Mouse (Mus musculus) stomach, embryonic 15.5 days (tissue): Measurements from ENCODE around the gene Naa25. TPM values are rescaled to one million over a fixed set of nuclear protein-coding genes. Genes with fewer than 3 reads are reported as not detected.
A peak's percentile ranks its signal among the peaks of the same experiment; 100 is the strongest.

Source experiments
- ATAC-seq: fragments of 200-750 bp; cut with Nextera tagmentation; 2 replicates; pipeline ENCODE4 v1.8.0; 2017; ENCODE audit warnings: low read depth, moderate number of reproducible peaks, moderate TSS enrichment; ENCODE audit not compliant: insufficient read depth, low FRiP score
- H3K27ac ChIP-seq: fragments of 300-500 bp; sonication (generic); 2 replicates; pipeline ENCODE4 v1.5.1; 2015; ENCODE audit warnings: mild to moderate bottlenecking, inconsistent platforms
- H3K27me3 ChIP-seq: fragments of 300-500 bp; sonication (generic); replicated peaks from 2 replicates; pipeline ENCODE4 v1.6.1; 2015; ENCODE audit warnings: inconsistent platforms
- H3K36me3 ChIP-seq: fragments of 300-500 bp; sonication (generic); 2 replicates; pipeline ENCODE4 v1.6.1; 2015; ENCODE audit warnings: inconsistent platforms
- H3K4me1 ChIP-seq: fragments of 300-500 bp; sonication (generic); 2 replicates; pipeline ENCODE4 v1.6.1; 2015; ENCODE audit warnings: inconsistent platforms
- H3K4me2 ChIP-seq: fragments of 300-500 bp; sonication (generic); 2 replicates; pipeline ENCODE4 v1.6.1; 2015; ENCODE audit warnings: mild to moderate bottlenecking, inconsistent platforms
- H3K4me3 ChIP-seq: fragments of 300-500 bp; sonication (generic); replicated peaks from 2 replicates; pipeline ENCODE4 v1.5.1; 2015; ENCODE audit warnings: inconsistent platforms
- H3K9ac ChIP-seq: fragments of 300-500 bp; sonication (generic); 2 replicates; pipeline ENCODE4 v1.6.1; 2015; ENCODE audit warnings: inconsistent platforms
- H3K9me3 ChIP-seq: fragments of 300-500 bp; sonication (generic); 2 replicates; pipeline ENCODE4 v1.6.1; 2016; ENCODE audit warnings: inconsistent platforms
- WGBS: fragments of 180-500 bp; shearing (Covaris S2); methylation state at CpG from one replicate; pipeline ENCODE4 v1.1.7; 2015; 5-methylcytosine and 5-hydroxymethylcytosine counted together
- polyA plus RNA-seq: library from polyadenylated mRNA; unstranded; fragments of >200 nt; fragmentation: Nextera tagmentation; extraction: Ambion mirVana; gene quantifications from 2 replicates; pipeline ENCODE4 v1.2.1, GENCODE M21; 2015

Gene Naa25
- polyA plus RNA-seq, 1 experiment from 2014 or later = 40.2 TPM

GRCm38 (mm10) chr5:121455510-121456265 is 58.0 kb downstream of the Naa25 start:
- Histone ChIP-seq H3K9ac (no peak overlapping the region), H3K36me3 (no peaks in the 10 kb centered on the region), H3K9me3 (no peaks in the 10 kb centered on the region), H3K4me1 (peaks cover 23% of the 10 kb centered on the region), H3K27me3 (no peaks in the 10 kb centered on the region), H3K4me2 (no peak overlapping the region), H3K27ac (peak overlapping the region; percentile 64), H3K4me3 (no peak overlapping the region)
- 47% methylated on average over 9 of the region's 9 CpGs for WGBS
- no peak for ATAC-seq

- 60% methylated on average over 4 of the region's 4 CpGs for WGBS
- no peak for ATAC-seq
- no peaks in the 10 kb centered on the region for H3K9me3 ChIP-seq
These were observed 63.8 kb downstream of the Naa25 start for GRCm38 (mm10) chr5:121461339-121462170.

DNA sequence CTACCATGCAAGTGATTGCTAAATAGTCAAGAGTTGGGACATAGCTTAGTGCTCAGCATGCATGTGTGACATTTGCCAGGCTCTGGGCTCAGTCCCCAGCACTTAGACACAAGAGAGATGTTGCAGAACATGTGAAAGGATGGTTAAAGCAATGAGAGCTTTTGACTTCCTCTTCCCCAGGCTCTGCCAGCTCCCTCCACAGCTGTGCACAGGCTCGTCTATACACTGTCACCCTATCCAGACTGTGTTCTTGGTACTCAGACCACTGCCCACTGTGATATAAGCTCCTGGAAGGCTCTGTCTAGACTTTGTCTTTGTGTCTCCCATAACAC is 64.4 kb downstream of the Naa25 start:
- no peak for ATAC-seq
- 31% methylated on average over 1 of the region's 1 CpGs for WGBS
- H3K4me3 ChIP-seq = no peak overlapping the region
- no peaks in the 10 kb centered on the region for H3K27me3 ChIP-seq
- H3K9ac ChIP-seq = no peak overlapping the region
- no peaks in the 10 kb centered on the region for H3K9me3 ChIP-seq
- H3K4me1 ChIP-seq = no peaks in the 10 kb centered on the region; the same call in 1 of the 2 replicates
- no peak overlapping the region for H3K27ac ChIP-seq
- no peak overlapping the region for H3K4me2 ChIP-seq
- H3K36me3 ChIP-seq = no peaks in the 10 kb centered on the region

More at GRCm38 (mm10) chr5:121461339-121462170, 63.8 kb downstream of the Naa25 start:
- H3K36me3 ChIP-seq = no peaks in the 10 kb centered on the region
- H3K27me3 ChIP-seq = no peaks in the 10 kb centered on the region
- H3K9ac ChIP-seq = no peak overlapping the region
- no peaks in the 10 kb centered on the region; the same call in 1 of the 2 replicates for H3K4me1 ChIP-seq
- no peak overlapping the region for H3K27ac ChIP-seq
- no peak overlapping the region for H3K4me2 ChIP-seq
- H3K4me3 ChIP-seq = no peak overlapping the region

- WGBS = 61% methylated on average over 5 of the region's 5 CpGs
- H3K9ac ChIP-seq = no peak overlapping the region
- peak; percentile 75 for ATAC-seq
- no peak overlapping the region for H3K4me3 ChIP-seq
- no peak overlapping the region for H3K4me2 ChIP-seq
- H3K36me3 ChIP-seq = no peaks in the 10 kb centered on the region
- H3K9me3 ChIP-seq = no peaks in the 10 kb centered on the region
- no peaks in the 10 kb centered on the region; the same call in 1 of the 2 replicates for H3K4me1 ChIP-seq
- no peak overlapping the region for H3K27ac ChIP-seq
- no peaks in the 10 kb centered on the region for H3K27me3 ChIP-seq
These were observed 65.2 kb downstream of the Naa25 start for GRCm38 (mm10) chr5:121462967-121463366.

- Histone ChIP-seq H3K27me3 (no peaks in the 10 kb centered on the region), H3K36me3 (no peaks in the 10 kb centered on the region), H3K4me1 (no peaks in the 10 kb centered on the region; the same call in 1 of the 2 replicates), H3K27ac (no peak overlapping the region), H3K4me3 (no peak overlapping the region), H3K4me2 (no peak overlapping the region), H3K9ac (no peak overlapping the region), H3K9me3 (no peaks in the 10 kb centered on the region)
- 72% methylated on average over 5 of the region's 5 CpGs for WGBS
- no peak for ATAC-seq
These were observed 66.0 kb downstream of the Naa25 start for GRCm38 (mm10) chr5:121463601-121464250.

DNA sequence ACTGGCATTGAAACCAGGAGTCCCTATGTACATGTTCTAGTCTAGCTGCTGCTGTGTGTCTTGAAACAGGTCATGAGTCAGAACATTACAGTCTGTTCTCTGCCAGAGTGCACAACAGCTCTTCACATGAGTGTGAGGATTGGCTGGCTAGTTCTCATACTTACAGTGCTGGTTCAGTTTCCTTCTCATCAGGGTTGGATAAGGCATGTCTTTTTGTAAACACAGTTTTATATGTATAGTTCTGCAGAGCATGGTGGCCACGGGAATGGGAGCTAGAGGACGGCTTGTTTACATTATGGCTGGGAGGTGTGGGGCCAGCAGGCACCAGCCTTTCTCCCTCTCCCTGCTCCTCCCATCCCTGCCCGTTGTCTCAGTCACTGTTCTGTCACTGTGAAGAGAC is 71.8 kb downstream of the Naa25 start:
- Histone ChIP-seq H3K4me3 (no peak overlapping the region), H3K36me3 (no peaks in the 10 kb centered on the region), H3K27ac (peak overlapping the region; percentile 9; the same call in 1 of the 2 replicates), H3K4me1 (peaks cover 8% of the 10 kb centered on the region), H3K9ac (no peak overlapping the region), H3K9me3 (no peaks in the 10 kb centered on the region), H3K4me2 (no peak overlapping the region), H3K27me3 (no peaks in the 10 kb centered on the region)
- 0 out of 2 replicates have a peak, but pooled peaks have one; percentile 16 for ATAC-seq
- WGBS = 8% methylated on average over 3 of the region's 3 CpGs

GRCm38 (mm10) chr5:121472411-121472810 is 74.7 kb downstream of the Naa25 start:
- H3K4me2 ChIP-seq = no peak overlapping the region
- no peak for ATAC-seq
- H3K27me3 ChIP-seq = no peaks in the 10 kb centered on the region
- no peaks in the 10 kb centered on the region for H3K36me3 ChIP-seq
- no peak overlapping the region for H3K27ac ChIP-seq
- no peak overlapping the region for H3K4me3 ChIP-seq
- peaks cover 8% of the 10 kb centered on the region for H3K4me1 ChIP-seq
- H3K9me3 ChIP-seq = no peaks in the 10 kb centered on the region
- no peak overlapping the region for H3K9ac ChIP-seq
- WGBS = 83% methylated on average over 2 of the region's 2 CpGs

DNA sequence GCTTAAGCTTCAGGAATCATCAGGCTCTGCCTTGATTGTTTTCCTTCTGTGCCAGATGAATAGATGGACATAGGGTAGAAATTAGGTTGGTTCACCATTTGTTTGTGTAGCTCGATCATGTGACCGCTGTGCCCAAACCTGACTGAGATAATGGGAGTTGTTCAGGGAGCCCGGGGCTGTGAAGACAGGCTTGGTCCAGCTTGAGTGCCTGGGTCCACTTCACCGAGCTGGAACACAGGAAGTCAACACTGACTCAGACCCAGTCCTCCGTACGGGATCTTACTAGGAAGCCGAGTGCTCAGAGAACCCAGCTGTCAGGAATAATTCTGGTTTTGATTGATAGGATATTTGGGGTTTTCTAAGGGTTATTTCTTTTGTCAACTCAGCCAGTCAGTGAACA is 76.9 kb downstream of the Naa25 start:
- Histone ChIP-seq H3K4me3 (no peak overlapping the region), H3K9ac (no peak overlapping the region), H3K27me3 (no peaks in the 10 kb centered on the region), H3K36me3 (no peaks in the 10 kb centered on the region), H3K9me3 (no peaks in the 10 kb centered on the region), H3K27ac (no peak overlapping the region), H3K4me2 (no peak overlapping the region), H3K4me1 (peaks cover 7% of the 10 kb centered on the region)
- no peak for ATAC-seq
- WGBS = 58% methylated on average over 7 of the region's 7 CpGs

GRCm38 (mm10) chr5:121476040-121476439 is 78.3 kb downstream of the Naa25 start:
- Histone ChIP-seq H3K4me1 (no peaks in the 10 kb centered on the region), H3K9me3 (no peaks in the 10 kb centered on the region), H3K36me3 (no peaks in the 10 kb centered on the region), H3K27ac (no peak overlapping the region), H3K27me3 (no peaks in the 10 kb centered on the region), H3K4me3 (no peak overlapping the region), H3K9ac (no peak overlapping the region), H3K4me2 (no peak overlapping the region)
- 63% methylated on average over 1 of the region's 1 CpGs for WGBS
- ATAC-seq = peak; percentile 70; the same call in 1 of the 2 replicates

- Histone ChIP-seq H3K36me3 (no peaks in the 10 kb centered on the region), H3K4me1 (no peaks in the 10 kb centered on the region), H3K9me3 (no peaks in the 10 kb centered on the region), H3K27ac (no peak overlapping the region), H3K27me3 (no peaks in the 10 kb centered on the region), H3K4me3 (no peak overlapping the region), H3K9ac (no peak overlapping the region), H3K4me2 (no peak overlapping the region)
- no peak for ATAC-seq
- WGBS = 29% methylated on average over 3 of the region's 3 CpGs
These were observed 79.9 kb downstream of the Naa25 start for GRCm38 (mm10) chr5:121477680-121478079.

- 65% methylated on average over 5 of the region's 5 CpGs for whole genome bisulfite sequencing
- H3K4me3 ChIP-seq = no peak overlapping the region
- H3K9ac ChIP-seq = no peak overlapping the region
- no peaks in the 10 kb centered on the region for H3K27me3 ChIP-seq
- H3K4me2 ChIP-seq = no peak overlapping the region
- ATAC-seq = no peak
- H3K4me1 ChIP-seq = no peaks in the 10 kb centered on the region
- H3K9me3 ChIP-seq = no peaks in the 10 kb centered on the region
- no peaks in the 10 kb centered on the region for H3K36me3 ChIP-seq
- no peak overlapping the region for H3K27ac ChIP-seq
These were observed 87.1 kb downstream of the Naa25 start for GRCm38 (mm10) chr5:121484801-121485200.

DNA sequence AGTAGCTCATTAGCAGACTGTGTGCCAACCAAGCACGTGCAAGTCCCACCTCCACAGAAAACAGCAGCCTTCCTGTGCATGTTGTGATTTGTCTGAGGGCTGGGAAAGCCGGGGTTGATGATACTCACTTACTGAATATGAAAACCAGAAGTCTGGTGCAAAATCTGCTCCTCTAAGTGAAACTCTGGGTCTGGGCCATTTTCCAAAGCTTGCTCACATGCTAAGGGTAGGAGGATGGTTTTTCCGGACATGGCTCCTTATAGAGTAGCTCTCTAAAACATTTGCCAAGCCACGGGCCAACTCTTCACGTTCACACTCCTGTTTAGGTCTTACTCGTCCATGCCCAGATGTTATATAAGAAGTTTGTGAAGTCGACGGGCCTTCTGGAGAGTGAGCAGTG is 95.6 kb downstream of the Naa25 start:
- Histone ChIP-seq H3K27ac (no peak overlapping the region), H3K4me3 (no peak overlapping the region), H3K9me3 (no peaks in the 10 kb centered on the region), H3K27me3 (no peaks in the 10 kb centered on the region), H3K36me3 (no peaks in the 10 kb centered on the region), H3K9ac (no peak overlapping the region), H3K4me1 (no peaks in the 10 kb centered on the region), H3K4me2 (no peak overlapping the region)
- ATAC-seq = no peak
- WGBS = 69% methylated on average over 8 of the region's 8 CpGs
